Mouse (Mus musculus) kidney, postnatal 4 days (tissue): ENCODE data around the gene Vmn1r114.
"Not testable (repeated sequence)": the region's sequence is repeated elsewhere in the genome, so short reads cannot be mapped to it uniquely, and the experiment has no call there.

Experiments used
- DNase-seq, 2 experiments: peaks; one replicate each; pipeline ENCODE4 v3.0.0; 2021; ENCODE audit warnings: mixed read lengths in 2 of 2

Gene Vmn1r114

GRCm38 (mm10) chr7:20812086-20812485, at the start of gene Vmn1r114:
Gene Vmn1r114 (minus strand): TSS chr7:20812186.
- not testable (repeated sequence) for DNase-seq

GRCm38 (mm10) chr7:20844885-20845284, 32.9 kb upstream of the Vmn1r114 start, which contains the start of gene Vmn1r115:
Gene Vmn1r115 (minus strand): TSS chr7:20844985.
- not testable (repeated sequence) for DNase-seq

GRCm38 (mm10) chr7:20786985-20787384, 25.0 kb downstream of the Vmn1r114 start, which contains the start of gene Vmn1r113:
Gene Vmn1r113 (plus strand): TSS chr7:20787285.
- DNase-seq = not testable (repeated sequence)

GRCm38 (mm10) chr7:20770885-20771284, 41.1 kb downstream of the Vmn1r114 start, which contains the start of gene Vmn1r112:
Gene Vmn1r112 (plus strand): TSS chr7:20771185.
- DNase-seq = not testable (repeated sequence)
